Mouse (Mus musculus) gastrocnemius, postnatal 25 days (tissue): ENCODE results near the gene Psg18. TPM values are rescaled to one million over a fixed set of nuclear protein-coding genes. Genes with fewer than 3 reads are reported as not detected.
"Not testable (repeated sequence)": the region's sequence is repeated elsewhere in the genome, so short reads cannot be mapped to it uniquely, and the experiment has no call there.

Experiments
- DNase-seq: peaks from one replicate; pipeline ENCODE4 v3.0.0; 2022
- long read RNA-seq, 2 experiments: library from polyadenylated mRNA; stranded (forward); transcript quantifications; one replicate each; pipeline ENCODE4 v2.0.0; 2021
- total RNA-seq, 2 experiments: library from RNA; stranded (reverse); gene quantifications; 1 replicate in 1 of 2; 2 replicates in 1 of 2; pipeline ENCODE4 v1.2.3; 2021

The Psg18 gene
- not detected for total RNA-seq
- long read RNA-seq, experiment 1 = 0 reads
- long read RNA-seq, experiment 2 = 0 reads

DNA sequence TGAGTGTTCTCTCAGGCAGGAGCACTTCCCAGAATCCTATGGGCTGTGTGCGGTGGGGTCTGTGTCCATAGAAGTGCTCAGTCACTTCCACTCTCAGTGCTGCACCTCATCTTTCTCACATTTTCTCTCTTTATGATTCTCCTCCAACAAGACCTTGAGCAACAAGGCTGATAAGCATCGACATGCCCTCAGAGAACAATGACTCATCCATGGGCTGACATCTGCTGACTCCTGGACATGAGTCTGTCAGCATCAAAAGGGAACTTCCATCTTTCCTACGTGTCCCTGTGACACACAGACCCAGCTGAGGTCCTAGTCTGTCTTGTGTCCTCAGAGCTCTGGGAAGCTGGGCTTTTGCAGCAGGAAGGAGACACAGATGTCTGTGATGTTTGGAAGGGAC, at the start of gene Psg18:
TSS of gene Psg18 (minus strand) at position 101 of the 400 bp plus-strand sequence.
- not testable (repeated sequence) for DNase-seq

DNA sequence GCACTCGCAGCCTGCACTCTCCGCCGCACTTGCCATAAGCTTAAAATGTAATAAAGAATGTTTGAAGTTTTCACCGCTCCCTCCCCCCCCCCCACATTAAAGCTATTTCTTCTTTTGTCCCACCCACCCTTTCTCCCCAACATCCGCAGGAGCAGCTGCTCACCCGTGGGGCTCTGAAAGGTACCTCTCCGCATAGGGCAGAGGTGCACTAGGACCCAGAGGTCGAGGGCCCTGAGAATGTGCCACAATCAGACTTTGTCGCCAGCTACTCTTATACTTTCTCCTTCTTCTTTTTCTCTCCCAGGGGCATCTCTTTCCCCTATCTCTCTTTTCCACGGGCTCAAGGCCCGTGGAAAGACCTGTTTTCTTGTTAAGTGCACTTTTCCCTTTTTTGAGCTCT, 48.6 kb upstream of the Psg18 start:
- no peak for DNase-seq

DNA sequence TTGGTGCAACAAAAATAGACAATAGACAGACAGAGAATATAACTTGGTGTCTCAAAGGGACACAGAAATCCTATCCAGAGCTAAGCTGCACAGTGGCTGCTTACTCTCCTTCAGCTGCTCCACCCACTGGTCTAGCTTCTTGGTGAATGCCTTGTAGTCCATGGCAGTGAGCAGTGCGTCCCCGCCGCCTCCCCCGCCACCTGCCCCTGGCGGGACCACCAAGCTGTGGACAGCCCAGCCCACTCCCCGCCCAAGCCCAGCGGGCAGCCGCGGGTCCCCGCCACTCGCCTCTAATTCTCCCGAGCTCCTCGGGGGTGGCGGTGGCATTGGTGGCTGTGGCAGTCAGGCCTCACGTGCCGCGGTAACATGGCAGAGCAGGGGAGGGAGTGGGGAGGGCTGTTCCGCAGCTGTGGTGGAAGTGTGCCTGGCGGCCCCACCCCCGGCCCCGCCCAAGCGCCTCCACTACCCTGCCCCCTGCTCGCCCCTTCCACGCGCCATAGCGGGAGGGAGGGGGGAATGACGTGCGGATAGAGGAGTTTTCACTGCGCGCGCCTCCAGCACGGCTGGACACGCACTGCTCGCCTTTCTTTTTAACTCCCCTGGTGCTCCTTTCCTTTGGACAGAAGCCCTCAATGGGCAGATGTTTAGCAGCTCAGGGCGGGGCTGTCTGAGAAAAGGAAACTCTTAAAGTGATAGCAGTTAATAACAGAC, 47.9 kb upstream of the Psg18 start:
- no peak for DNase-seq

DNA sequence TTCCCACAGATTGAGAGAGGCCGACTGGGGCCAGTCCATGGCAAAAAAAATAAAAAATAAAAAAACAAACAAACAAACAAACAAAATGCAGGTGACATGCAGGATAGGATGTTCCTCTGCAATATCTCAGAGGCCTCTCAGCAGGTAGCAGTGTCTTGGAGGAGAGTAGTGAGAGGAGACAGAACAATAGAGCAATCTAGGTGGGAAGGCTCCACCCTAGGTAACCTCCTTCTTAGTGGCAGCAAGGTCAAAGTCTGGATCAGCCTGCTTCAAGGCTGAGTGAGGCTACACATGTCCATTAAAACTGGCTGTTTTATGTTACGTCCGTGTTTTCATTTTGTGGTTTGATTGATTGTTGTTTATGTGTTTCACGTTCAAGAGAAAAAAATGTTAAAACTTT, 36.7 kb upstream of the Psg18 start:
- not testable (repeated sequence) for DNase-seq

DNA sequence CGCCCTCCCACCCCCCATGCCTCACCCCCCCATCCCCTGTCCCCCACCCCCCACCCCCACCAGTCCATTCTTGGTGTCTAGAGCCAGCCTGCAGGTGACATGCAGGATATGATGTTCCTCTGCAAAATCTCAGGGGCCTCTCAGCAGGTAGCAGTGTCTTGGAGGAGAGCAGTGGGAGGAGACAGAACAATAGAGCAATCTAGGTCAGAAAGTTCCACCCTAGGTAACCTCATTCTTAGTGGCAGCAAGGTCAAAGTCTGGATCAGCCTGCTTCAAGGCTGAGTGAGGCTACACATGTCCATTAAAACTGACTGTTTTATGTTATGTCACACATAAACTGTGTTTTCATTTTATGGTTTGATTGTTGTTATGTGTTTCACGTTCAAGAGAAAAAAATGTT, 23.5 kb upstream of the Psg18 start:
- no peak for DNase-seq

DNA sequence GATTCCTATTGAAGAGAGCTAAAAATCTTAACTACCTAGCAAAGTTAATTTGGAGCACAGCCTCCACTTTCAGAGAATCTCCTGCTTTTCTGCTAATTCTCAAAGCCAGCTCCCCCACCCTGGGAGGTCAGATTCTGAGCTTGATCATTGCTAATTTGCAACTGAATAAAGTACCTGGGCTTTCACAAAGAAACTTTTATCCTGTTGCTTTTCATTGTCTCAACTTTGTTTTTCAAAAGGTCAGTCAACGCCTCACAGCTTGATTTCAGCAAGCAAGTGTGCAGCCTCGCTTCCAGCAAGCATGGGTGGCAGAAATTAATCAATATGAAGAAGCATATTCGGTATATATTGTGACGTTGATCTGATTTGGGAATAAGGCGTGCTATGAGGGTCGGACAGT, 19.4 kb downstream of the Psg18 start:
- DNase-seq = not testable (repeated sequence)

Other genes with a start within 250 kb of the Psg18 start
- gene Igfl3, start 178.5 kb downstream of the Psg18 start, total RNA-seq = not detected
- not detected for gene Mill1, start 109.7 kb downstream of the Psg18 start, total RNA-seq
- not detected for gene Psg28, start 77.0 kb upstream of the Psg18 start, total RNA-seq
- not detected for gene Psg26, start 129.2 kb upstream of the Psg18 start, total RNA-seq
- gene Psg25, start 177.3 kb upstream of the Psg18 start, total RNA-seq = not detected
- gene Psg27, start 212.3 kb upstream of the Psg18 start, total RNA-seq = not detected